Mouse (Mus musculus): ENCODE data around the gene 1700034J05Rik. TPM values are rescaled to one million over a fixed set of nuclear protein-coding genes. Genes with fewer than 3 reads are reported as not detected.

The 1700034J05Rik gene
- polyA plus RNA-seq, 1 experiment from 2014 or later: 0.09 TPM

- Histone ChIP-seq H3K4me2 (ENCODE audit: low read depth, low read length, severe bottlenecking) (no peak overlapping the region), H3K9me3 (ENCODE audit: control insufficient read depth, low read length) (no peaks in the 10 kb centered on the region), H3K27ac (ENCODE audit: low read depth, low read length) (no peak overlapping the region), H3K27me3 (ENCODE audit: control insufficient read depth, insufficient read depth, low read length) (no peaks in the 10 kb centered on the region), H3K36me3 (ENCODE audit: control insufficient read depth, insufficient read depth, low read length) (no peaks in the 10 kb centered on the region), H3K4me1 (replicated peaks; ENCODE audit: control insufficient read depth, insufficient read depth, low read length) (no peaks in the 10 kb centered on the region), H3K4me3 (ENCODE audit: low read depth, low read length) (no peak overlapping the region), H3K9ac (ENCODE audit: low read length) (no peak overlapping the region)
- 80% methylated on average over 5 of the region's 5 CpGs for WGBS
- DNase-seq (ENCODE audit: low spot score) (no peak), ATAC-seq (replicated peaks; ENCODE audit: low FRiP score) (no peak)
Observed at GRCm38 (mm10) chr6:146909725-146910489, 44.3 kb downstream of the 1700034J05Rik start.

DNA sequence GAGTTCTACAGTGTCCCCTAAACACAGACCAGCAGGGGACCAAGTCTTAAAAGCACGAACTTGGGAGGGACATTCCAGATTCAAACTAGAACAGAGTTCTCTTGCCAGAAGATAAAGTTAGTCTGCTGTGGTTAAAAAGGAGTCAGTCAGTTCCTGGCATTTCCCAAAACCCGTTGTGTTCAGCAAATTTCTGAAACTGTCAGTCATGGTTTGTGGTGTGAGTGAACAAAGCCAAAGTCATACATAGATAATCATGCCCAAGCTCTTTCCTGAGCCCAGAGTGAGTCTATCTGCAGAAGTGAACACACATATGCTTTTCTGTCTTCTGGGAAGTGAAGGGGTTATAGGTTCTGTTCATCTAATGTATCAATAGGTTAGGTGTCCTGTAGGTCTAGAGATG is 45.4 kb downstream of the 1700034J05Rik start:
- WGBS: 75% methylated on average over 2 of the region's 2 CpGs
- Histone ChIP-seq H3K9ac (ENCODE audit: low read length) (no peak overlapping the region), H3K27me3 (ENCODE audit: control insufficient read depth, insufficient read depth, low read length) (no peaks in the 10 kb centered on the region), H3K27ac (ENCODE audit: low read depth, low read length) (no peak overlapping the region), H3K4me2 (ENCODE audit: low read depth, low read length, severe bottlenecking) (no peak overlapping the region), H3K4me1 (replicated peaks; ENCODE audit: control insufficient read depth, insufficient read depth, low read length) (no peaks in the 10 kb centered on the region), H3K36me3 (ENCODE audit: control insufficient read depth, insufficient read depth, low read length) (no peaks in the 10 kb centered on the region), H3K4me3 (ENCODE audit: low read depth, low read length) (no peak overlapping the region), H3K9me3 (ENCODE audit: control insufficient read depth, low read length) (no peaks in the 10 kb centered on the region)
- DNase-seq (ENCODE audit: low spot score) (no peak), ATAC-seq (replicated peaks; ENCODE audit: low FRiP score) (no peak)

DNA sequence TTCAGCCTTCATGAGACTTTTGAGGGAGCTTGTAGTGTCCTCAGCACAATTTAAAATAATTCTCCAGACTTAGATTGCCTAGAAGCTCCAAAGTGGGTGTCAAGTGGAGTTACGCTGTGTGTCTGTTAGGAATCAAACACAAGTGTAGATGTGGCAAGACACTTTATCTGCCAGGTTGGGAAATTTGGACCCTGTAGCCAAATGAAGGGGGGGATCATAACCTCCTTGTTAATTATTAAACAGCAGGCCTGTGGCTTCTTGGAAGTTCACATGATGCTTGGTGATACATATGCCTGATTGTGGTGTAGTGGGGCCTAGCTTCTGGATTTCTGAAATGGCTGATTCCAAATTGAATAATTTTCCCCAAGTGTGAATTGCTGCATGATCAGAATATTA is 46.4 kb downstream of the 1700034J05Rik start:
- no peak for ATAC-seq (replicated peaks; ENCODE audit: low FRiP score)
- Histone ChIP-seq H3K27ac (ENCODE audit: low read depth, low read length) (no peak overlapping the region), H3K36me3 (ENCODE audit: control insufficient read depth, insufficient read depth, low read length) (no peaks in the 10 kb centered on the region), H3K4me1 (replicated peaks; ENCODE audit: control insufficient read depth, insufficient read depth, low read length) (no peaks in the 10 kb centered on the region), H3K27me3 (ENCODE audit: control insufficient read depth, insufficient read depth, low read length) (no peaks in the 10 kb centered on the region), H3K4me3 (ENCODE audit: low read depth, low read length) (no peak overlapping the region), H3K4me2 (ENCODE audit: low read depth, low read length, severe bottlenecking) (no peak overlapping the region), H3K9me3 (ENCODE audit: control insufficient read depth, low read length) (no peaks in the 10 kb centered on the region), H3K9ac (ENCODE audit: low read length) (no peak overlapping the region)
- 95% methylated on average over 1 of the region's 1 CpGs for WGBS
- no peak for DNase-seq (ENCODE audit: low spot score)

DNA sequence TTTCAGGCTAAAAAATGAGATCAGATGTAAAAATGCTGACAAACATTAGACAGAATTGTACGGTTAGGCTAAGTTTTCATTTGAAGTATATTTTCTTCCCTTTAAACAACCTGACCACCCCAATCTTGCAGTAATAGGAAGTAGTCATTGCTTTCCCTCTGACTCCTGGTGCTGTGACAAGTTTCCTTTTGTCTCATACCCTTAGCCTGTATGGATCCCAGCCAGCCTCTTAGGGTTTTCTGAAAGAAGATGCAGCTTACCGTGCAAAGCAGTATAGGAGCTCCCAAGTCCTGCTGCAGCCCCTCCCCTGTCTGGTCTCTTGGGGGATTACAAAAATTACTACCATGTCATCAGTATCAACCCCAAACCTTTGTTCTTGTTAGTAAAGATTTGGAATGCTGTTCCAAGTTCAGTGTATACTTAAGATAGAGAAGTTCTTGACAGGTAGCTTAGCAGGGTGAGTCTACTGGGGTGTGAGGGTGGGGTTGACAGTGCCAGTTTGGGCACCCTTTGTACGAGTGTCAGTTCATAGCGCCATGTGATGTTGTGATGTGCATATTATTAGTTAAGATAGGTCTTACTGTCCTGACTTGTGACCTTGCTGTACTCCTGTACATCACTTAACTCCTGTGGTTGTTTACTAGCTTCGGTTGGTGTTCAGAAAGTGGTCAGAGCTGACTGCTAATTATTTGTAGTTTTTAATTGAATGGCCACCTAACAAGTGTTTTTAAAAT is 47.0 kb downstream of the 1700034J05Rik start:
- H3K4me3 ChIP-seq (ENCODE audit: low read depth, low read length): no peak overlapping the region
- WGBS: 82% methylated on average over 5 of the region's 5 CpGs

DNA sequence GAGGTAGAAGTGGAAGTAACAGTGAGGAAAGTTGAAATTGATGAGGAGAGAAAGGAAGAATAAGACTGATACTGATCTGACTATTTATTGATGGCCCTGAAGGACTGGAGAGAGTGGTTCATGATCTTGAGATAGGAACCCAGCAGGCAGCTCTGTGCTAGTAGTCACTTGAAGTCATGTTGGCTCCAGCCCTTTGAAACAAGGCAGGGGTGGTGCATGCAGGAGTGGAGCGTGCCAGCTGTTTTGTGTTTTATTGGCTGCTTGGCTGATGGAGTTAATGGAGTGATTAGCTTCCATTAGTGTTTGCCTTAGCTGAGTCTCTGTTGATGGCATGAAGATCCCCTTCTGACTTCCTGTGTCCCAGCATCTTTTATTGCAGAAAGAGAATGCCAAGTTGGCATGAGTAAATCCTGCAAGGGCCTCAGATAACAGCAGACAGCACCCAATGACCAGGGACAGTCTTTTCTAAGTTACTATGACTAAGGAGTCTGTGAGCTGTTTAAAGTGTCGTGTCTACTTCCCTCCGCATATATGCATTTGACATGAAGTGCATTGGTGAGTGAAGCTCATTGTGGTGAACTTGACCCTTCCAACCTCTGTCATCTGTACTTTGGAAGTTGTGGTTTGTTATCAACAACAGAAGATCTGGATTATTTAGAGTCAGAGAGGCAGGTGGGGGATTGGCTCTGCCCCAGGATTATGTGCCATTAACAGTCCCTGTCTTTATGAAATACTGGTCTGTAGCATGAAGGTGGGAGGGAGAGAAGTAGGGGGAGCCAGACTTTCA is 48.0 kb downstream of the 1700034J05Rik start:
- Histone ChIP-seq H3K4me3 (ENCODE audit: low read depth, low read length) (no peak overlapping the region), H3K9me3 (ENCODE audit: control insufficient read depth, low read length) (no peaks in the 10 kb centered on the region), H3K9ac (ENCODE audit: low read length) (no peak overlapping the region), H3K27me3 (ENCODE audit: control insufficient read depth, insufficient read depth, low read length) (no peaks in the 10 kb centered on the region), H3K36me3 (ENCODE audit: control insufficient read depth, insufficient read depth, low read length) (no peaks in the 10 kb centered on the region), H3K4me2 (ENCODE audit: low read depth, low read length, severe bottlenecking) (no peak overlapping the region), H3K27ac (ENCODE audit: low read depth, low read length) (no peak overlapping the region), H3K4me1 (replicated peaks; ENCODE audit: control insufficient read depth, insufficient read depth, low read length) (no peaks in the 10 kb centered on the region)
- 89% methylated on average over 3 of the region's 3 CpGs for WGBS
- no peak for DNase-seq (ENCODE audit: low spot score)
- ATAC-seq (replicated peaks; ENCODE audit: low FRiP score): no peak

More for the DNA sequence above, 47.0 kb downstream of the 1700034J05Rik start:
- ATAC-seq (replicated peaks; ENCODE audit: low FRiP score): no peak
- H3K4me1 ChIP-seq (replicated peaks; ENCODE audit: control insufficient read depth, insufficient read depth, low read length): no peaks in the 10 kb centered on the region
- no peak overlapping the region for H3K4me2 ChIP-seq (ENCODE audit: low read depth, low read length, severe bottlenecking)
- DNase-seq (ENCODE audit: low spot score): no peak
- H3K27ac ChIP-seq (ENCODE audit: low read depth, low read length): no peak overlapping the region
- H3K9ac ChIP-seq (ENCODE audit: low read length): no peak overlapping the region
- H3K9me3 ChIP-seq (ENCODE audit: control insufficient read depth, low read length): no peaks in the 10 kb centered on the region
- no peaks in the 10 kb centered on the region for H3K36me3 ChIP-seq (ENCODE audit: control insufficient read depth, insufficient read depth, low read length)
- H3K27me3 ChIP-seq (ENCODE audit: control insufficient read depth, insufficient read depth, low read length): no peaks in the 10 kb centered on the region

GRCm38 (mm10) chr6:146904707-146905106 is 49.5 kb downstream of the 1700034J05Rik start:
- no peaks in the 10 kb centered on the region for H3K4me1 ChIP-seq (replicated peaks; ENCODE audit: control insufficient read depth, insufficient read depth, low read length)
- no peaks in the 10 kb centered on the region for H3K27me3 ChIP-seq (ENCODE audit: control insufficient read depth, insufficient read depth, low read length)
- no peak for ATAC-seq (replicated peaks; ENCODE audit: low FRiP score)
- no peak for DNase-seq (ENCODE audit: low spot score)
- no peak overlapping the region for H3K9ac ChIP-seq (ENCODE audit: low read length)
- H3K4me2 ChIP-seq (ENCODE audit: low read depth, low read length, severe bottlenecking): no peak overlapping the region
- H3K36me3 ChIP-seq (ENCODE audit: control insufficient read depth, insufficient read depth, low read length): no peaks in the 10 kb centered on the region
- no peaks in the 10 kb centered on the region for H3K9me3 ChIP-seq (ENCODE audit: control insufficient read depth, low read length)
- no peak overlapping the region for H3K4me3 ChIP-seq (ENCODE audit: low read depth, low read length)
- WGBS: 86% methylated on average over 3 of the region's 3 CpGs
- no peak overlapping the region for H3K27ac ChIP-seq (ENCODE audit: low read depth, low read length)

GRCm38 (mm10) chr6:146903632-146904031 is 50.6 kb downstream of the 1700034J05Rik start:
- no peak for ATAC-seq (replicated peaks; ENCODE audit: low FRiP score)
- WGBS: 87% methylated on average over 2 of the region's 2 CpGs

DNA sequence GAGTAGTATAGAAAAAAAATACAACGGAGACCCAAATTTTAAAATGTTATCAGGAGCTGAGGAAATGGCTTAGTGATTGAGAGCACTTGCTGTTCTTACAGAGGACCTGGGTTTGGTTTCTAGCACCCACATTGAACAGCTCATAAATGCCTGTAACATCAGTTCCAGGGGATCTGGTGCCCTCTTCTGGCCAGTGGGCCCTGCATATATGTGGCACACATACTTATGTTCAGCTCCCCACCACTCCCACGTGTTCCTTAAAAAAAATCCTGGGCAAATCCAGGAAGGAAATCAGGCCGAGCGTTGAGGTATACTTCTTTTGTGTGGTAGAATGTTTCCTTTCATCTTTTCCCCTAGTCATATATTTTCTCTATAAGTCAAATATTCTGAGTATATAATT is 52.3 kb downstream of the 1700034J05Rik start:
- ATAC-seq (replicated peaks; ENCODE audit: low FRiP score) (no peak), DNase-seq (ENCODE audit: low spot score) (no peak)
- no peaks in the 10 kb centered on the region for H3K36me3 ChIP-seq (ENCODE audit: control insufficient read depth, insufficient read depth, low read length)
- no peak overlapping the region for H3K4me2 ChIP-seq (ENCODE audit: low read depth, low read length, severe bottlenecking)
- no peaks in the 10 kb centered on the region for H3K4me1 ChIP-seq (replicated peaks; ENCODE audit: control insufficient read depth, insufficient read depth, low read length)
- no peak overlapping the region for H3K4me3 ChIP-seq (ENCODE audit: low read depth, low read length)
- H3K27me3 ChIP-seq (ENCODE audit: control insufficient read depth, insufficient read depth, low read length): no peaks in the 10 kb centered on the region
- no peaks in the 10 kb centered on the region for H3K9me3 ChIP-seq (ENCODE audit: control insufficient read depth, low read length)
- no peak overlapping the region for H3K9ac ChIP-seq (ENCODE audit: low read length)
- H3K27ac ChIP-seq (ENCODE audit: low read depth, low read length): no peak overlapping the region
- 91% methylated on average over 4 of the region's 4 CpGs for WGBS

More at GRCm38 (mm10) chr6:146903632-146904031, 50.6 kb downstream of the 1700034J05Rik start:
- H3K9ac ChIP-seq (ENCODE audit: low read length): no peak overlapping the region
- H3K4me2 ChIP-seq (ENCODE audit: low read depth, low read length, severe bottlenecking): no peak overlapping the region
- no peaks in the 10 kb centered on the region for H3K9me3 ChIP-seq (ENCODE audit: control insufficient read depth, low read length)
- no peak overlapping the region for H3K27ac ChIP-seq (ENCODE audit: low read depth, low read length)
- no peak for DNase-seq (ENCODE audit: low spot score)
- no peaks in the 10 kb centered on the region for H3K36me3 ChIP-seq (ENCODE audit: control insufficient read depth, insufficient read depth, low read length)
- no peak overlapping the region for H3K4me3 ChIP-seq (ENCODE audit: low read depth, low read length)
- no peaks in the 10 kb centered on the region for H3K27me3 ChIP-seq (ENCODE audit: control insufficient read depth, insufficient read depth, low read length)
- no peaks in the 10 kb centered on the region for H3K4me1 ChIP-seq (replicated peaks; ENCODE audit: control insufficient read depth, insufficient read depth, low read length)
